Mouse (Mus musculus) cerebellum, adult 2 months (tissue): ENCODE results near the gene Pitpnm2.

Source experiments
- CTCF ChIP-seq: fragments of 200-500 bp; IDR thresholded peaks from 2 replicates; pipeline ENCODE4 v1.5.1; 2011; ENCODE audit warnings: low read depth, mild to moderate bottlenecking, control low read depth, low read length, moderate library complexity, borderline replicate concordance; ENCODE audit not compliant: insufficient read depth
- POLR2A ChIP-seq: fragments of 200-500 bp; IDR thresholded peaks from 2 replicates; pipeline ENCODE4 v1.6.1; 2011; ENCODE audit warnings: low read length, control low read depth, borderline replicate concordance; ENCODE audit not compliant: insufficient read depth

- TF ChIP-seq POLR2A (no peak), CTCF (no peak)
These were observed 12.5 kb upstream of the Pitpnm2 start for GRCm38 (mm10) chr5:124262090-124262489.
